Mouse (Mus musculus): ENCODE data around the gene Fgf4. TPM values are rescaled to one million over a fixed set of nuclear protein-coding genes. Genes with fewer than 3 reads are reported as not detected.

Fgf4 gene
- not detected in 2 replicates for polyA plus RNA-seq (2014; fragmentation: Nextera tagmentation; extraction: Ambion mirVana)

- no peak within 1 kb of the TSS for H3K9ac ChIP-seq (ENCODE audit: low read depth, low read length)
- no peaks in the 10 kb centered on the region for H3K9me3 ChIP-seq (ENCODE audit: control insufficient read depth, low read length)
- ATAC-seq (ENCODE audit: low FRiP score, low TSS enrichment) = no peak
- H3K36me3 ChIP-seq (ENCODE audit: control insufficient read depth, insufficient read depth, low read length) = no peaks in the 10 kb centered on the region
- no peak within 1 kb of the TSS for H3K4me2 ChIP-seq (replicated peaks; ENCODE audit: low read depth, low read length)
- H3K27me3 ChIP-seq (ENCODE audit: control insufficient read depth, insufficient read depth, low read length) = no peaks in the 10 kb centered on the region
- no peak within 1 kb of the TSS for H3K27ac ChIP-seq (ENCODE audit: low read depth, low read length)
- no peaks in the 10 kb centered on the region for H3K4me1 ChIP-seq (ENCODE audit: control insufficient read depth, insufficient read depth, low read length)
- H3K4me3 ChIP-seq (ENCODE audit: low read length) = no peak within 1 kb of the TSS
These were observed at the start of gene Fgf4 for GRCm38 (mm10) chr7:144847067-144847466. Gene Fgf4 (plus strand): TSS chr7:144847367.

DNA sequence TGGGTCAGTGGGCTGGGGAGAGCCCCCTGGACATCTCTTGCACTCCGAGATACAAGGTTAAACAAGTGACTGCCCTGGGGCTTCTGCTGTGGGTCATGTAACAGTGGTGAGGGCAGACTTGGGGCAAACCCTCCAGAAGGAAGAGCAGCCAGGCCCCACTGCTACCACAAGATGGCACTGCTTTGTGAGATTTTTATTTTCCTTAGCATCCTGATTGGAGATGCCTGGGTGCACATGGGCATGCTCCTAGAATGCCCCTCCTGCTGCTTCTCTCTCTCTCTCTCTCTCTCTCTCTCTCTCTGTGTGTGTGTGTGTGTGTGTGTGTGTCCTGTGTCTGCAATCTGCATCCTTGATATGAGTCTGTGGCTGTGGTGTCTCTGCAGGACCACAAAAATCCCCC lies 48.7 kb upstream of the Fgf4 start:
- Histone ChIP-seq H3K9ac (ENCODE audit: low read depth, low read length) (no peak overlapping the region), H3K9me3 (ENCODE audit: control insufficient read depth, low read length) (no peaks in the 10 kb centered on the region), H3K4me3 (ENCODE audit: low read length) (no peak overlapping the region), H3K36me3 (ENCODE audit: control insufficient read depth, insufficient read depth, low read length) (no peaks in the 10 kb centered on the region), H3K4me1 (ENCODE audit: control insufficient read depth, insufficient read depth, low read length) (0 out of 2 replicates have a peak, but pooled peaks cover 3% of the 10 kb centered on the region), H3K27me3 (ENCODE audit: control insufficient read depth, insufficient read depth, low read length) (no peaks in the 10 kb centered on the region), H3K27ac (ENCODE audit: low read depth, low read length) (no peak overlapping the region), H3K4me2 (replicated peaks; ENCODE audit: low read depth, low read length) (no peak overlapping the region)
- 44% methylated on average over 1 of the region's 1 CpGs for WGBS
- peak; percentile 61; the same call in 1 of the 2 replicates for ATAC-seq (ENCODE audit: low FRiP score, low TSS enrichment)

GRCm38 (mm10) chr7:144807036-144807435 lies 40.1 kb upstream of the Fgf4 start:
- no peaks in the 10 kb centered on the region for H3K36me3 ChIP-seq (ENCODE audit: control insufficient read depth, insufficient read depth, low read length)
- no peak for ATAC-seq (ENCODE audit: low FRiP score, low TSS enrichment)
- H3K9me3 ChIP-seq (ENCODE audit: control insufficient read depth, low read length) = no peaks in the 10 kb centered on the region
- no peak overlapping the region for H3K27ac ChIP-seq (ENCODE audit: low read depth, low read length)
- WGBS = 79% methylated on average over 4 of the region's 6 CpGs
- H3K27me3 ChIP-seq (ENCODE audit: control insufficient read depth, insufficient read depth, low read length) = no peaks in the 10 kb centered on the region
- H3K4me1 ChIP-seq (ENCODE audit: control insufficient read depth, insufficient read depth, low read length) = peaks cover 5% of the 10 kb centered on the region; the same call in 1 of the 2 replicates
- no peak overlapping the region for H3K9ac ChIP-seq (ENCODE audit: low read depth, low read length)
- H3K4me2 ChIP-seq (replicated peaks; ENCODE audit: low read depth, low read length) = no peak overlapping the region
- H3K4me3 ChIP-seq (ENCODE audit: low read length) = no peak overlapping the region

GRCm38 (mm10) chr7:144807976-144808577 lies 39.1 kb upstream of the Fgf4 start:
- Histone ChIP-seq H3K27me3 (ENCODE audit: control insufficient read depth, insufficient read depth, low read length) (no peaks in the 10 kb centered on the region), H3K4me3 (ENCODE audit: low read length) (no peak overlapping the region), H3K9me3 (ENCODE audit: control insufficient read depth, low read length) (no peaks in the 10 kb centered on the region), H3K4me2 (replicated peaks; ENCODE audit: low read depth, low read length) (no peak overlapping the region), H3K27ac (ENCODE audit: low read depth, low read length) (no peak overlapping the region), H3K4me1 (ENCODE audit: control insufficient read depth, insufficient read depth, low read length) (peaks cover 5% of the 10 kb centered on the region; the same call in 1 of the 2 replicates), H3K36me3 (ENCODE audit: control insufficient read depth, insufficient read depth, low read length) (no peaks in the 10 kb centered on the region), H3K9ac (ENCODE audit: low read depth, low read length) (no peak overlapping the region)
- ATAC-seq (ENCODE audit: low FRiP score, low TSS enrichment) = no peak
- WGBS = 78% methylated on average over 4 of the region's 4 CpGs

GRCm38 (mm10) chr7:144811521-144811920 lies 35.6 kb upstream of the Fgf4 start:
- Histone ChIP-seq H3K27me3 (ENCODE audit: control insufficient read depth, insufficient read depth, low read length) (no peaks in the 10 kb centered on the region), H3K36me3 (ENCODE audit: control insufficient read depth, insufficient read depth, low read length) (no peaks in the 10 kb centered on the region), H3K9ac (ENCODE audit: low read depth, low read length) (no peak overlapping the region), H3K4me3 (ENCODE audit: low read length) (no peak overlapping the region), H3K4me2 (replicated peaks; ENCODE audit: low read depth, low read length) (no peak overlapping the region), H3K4me1 (ENCODE audit: control insufficient read depth, insufficient read depth, low read length) (peaks cover 5% of the 10 kb centered on the region; the same call in 1 of the 2 replicates), H3K27ac (ENCODE audit: low read depth, low read length) (no peak overlapping the region), H3K9me3 (ENCODE audit: control insufficient read depth, low read length) (no peaks in the 10 kb centered on the region)
- 32% methylated on average over 4 of the region's 4 CpGs for WGBS
- no peak; the same call in 1 of the 2 replicates for ATAC-seq (ENCODE audit: low FRiP score, low TSS enrichment)

DNA sequence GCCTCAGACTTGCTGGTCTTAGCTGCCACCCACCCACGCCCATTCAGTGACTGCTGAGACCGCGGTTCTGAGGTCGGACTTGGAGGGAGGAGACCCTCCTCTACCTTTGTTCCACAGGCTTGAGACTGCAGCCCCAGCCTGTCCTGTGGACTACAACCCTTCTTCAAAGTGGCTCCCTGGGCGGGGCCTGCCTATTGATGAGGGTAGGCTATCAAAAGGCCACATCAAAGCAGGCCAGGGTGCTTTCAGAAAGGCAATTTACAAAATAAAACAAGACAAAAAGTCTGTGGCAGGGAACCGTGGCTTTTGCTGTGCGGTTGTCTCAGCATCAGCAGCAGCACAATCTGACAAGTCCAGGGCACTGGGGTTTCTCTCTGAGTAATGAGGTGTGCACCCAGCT lies 25.3 kb upstream of the Fgf4 start:
- Histone ChIP-seq H3K4me2 (replicated peaks; ENCODE audit: low read depth, low read length) (no peak overlapping the region), H3K9ac (ENCODE audit: low read depth, low read length) (no peak overlapping the region), H3K4me1 (ENCODE audit: control insufficient read depth, insufficient read depth, low read length) (no peaks in the 10 kb centered on the region), H3K27ac (ENCODE audit: low read depth, low read length) (no peak overlapping the region), H3K4me3 (ENCODE audit: low read length) (no peak overlapping the region), H3K9me3 (ENCODE audit: control insufficient read depth, low read length) (no peaks in the 10 kb centered on the region; the same call in 1 of the 2 replicates), H3K27me3 (ENCODE audit: control insufficient read depth, insufficient read depth, low read length) (no peaks in the 10 kb centered on the region), H3K36me3 (ENCODE audit: control insufficient read depth, insufficient read depth, low read length) (no peaks in the 10 kb centered on the region)
- WGBS = 18% methylated on average over 7 of the region's 7 CpGs
- ATAC-seq (ENCODE audit: low FRiP score, low TSS enrichment) = no peak

- H3K9ac ChIP-seq (ENCODE audit: low read depth, low read length) = no peak overlapping the region
- H3K9me3 ChIP-seq (ENCODE audit: control insufficient read depth, low read length) = no peaks in the 10 kb centered on the region
- H3K4me3 ChIP-seq (ENCODE audit: low read length) = no peak overlapping the region
- H3K36me3 ChIP-seq (ENCODE audit: control insufficient read depth, insufficient read depth, low read length) = no peaks in the 10 kb centered on the region
- no peak overlapping the region for H3K27ac ChIP-seq (ENCODE audit: low read depth, low read length)
- no peak for ATAC-seq (ENCODE audit: low FRiP score, low TSS enrichment)
- WGBS = 76% methylated on average over 2 of the region's 2 CpGs
- H3K27me3 ChIP-seq (ENCODE audit: control insufficient read depth, insufficient read depth, low read length) = no peaks in the 10 kb centered on the region
- H3K4me2 ChIP-seq (replicated peaks; ENCODE audit: low read depth, low read length) = no peak overlapping the region
- no peaks in the 10 kb centered on the region for H3K4me1 ChIP-seq (ENCODE audit: control insufficient read depth, insufficient read depth, low read length)
These were observed 23.2 kb upstream of the Fgf4 start for GRCm38 (mm10) chr7:144823988-144824387.

- Histone ChIP-seq H3K27ac (ENCODE audit: low read depth, low read length) (no peak overlapping the region), H3K4me3 (ENCODE audit: low read length) (no peak overlapping the region), H3K9me3 (ENCODE audit: control insufficient read depth, low read length) (no peaks in the 10 kb centered on the region), H3K27me3 (ENCODE audit: control insufficient read depth, insufficient read depth, low read length) (no peaks in the 10 kb centered on the region), H3K4me1 (ENCODE audit: control insufficient read depth, insufficient read depth, low read length) (no peaks in the 10 kb centered on the region), H3K4me2 (replicated peaks; ENCODE audit: low read depth, low read length) (no peak overlapping the region), H3K9ac (ENCODE audit: low read depth, low read length) (no peak overlapping the region), H3K36me3 (ENCODE audit: control insufficient read depth, insufficient read depth, low read length) (no peaks in the 10 kb centered on the region)
- WGBS = 44% methylated on average over 11 of the region's 11 CpGs
- ATAC-seq (ENCODE audit: low FRiP score, low TSS enrichment) = peak; percentile 68; the same call in 1 of the 2 replicates
These were observed 18.8 kb upstream of the Fgf4 start for GRCm38 (mm10) chr7:144828369-144828768.

DNA sequence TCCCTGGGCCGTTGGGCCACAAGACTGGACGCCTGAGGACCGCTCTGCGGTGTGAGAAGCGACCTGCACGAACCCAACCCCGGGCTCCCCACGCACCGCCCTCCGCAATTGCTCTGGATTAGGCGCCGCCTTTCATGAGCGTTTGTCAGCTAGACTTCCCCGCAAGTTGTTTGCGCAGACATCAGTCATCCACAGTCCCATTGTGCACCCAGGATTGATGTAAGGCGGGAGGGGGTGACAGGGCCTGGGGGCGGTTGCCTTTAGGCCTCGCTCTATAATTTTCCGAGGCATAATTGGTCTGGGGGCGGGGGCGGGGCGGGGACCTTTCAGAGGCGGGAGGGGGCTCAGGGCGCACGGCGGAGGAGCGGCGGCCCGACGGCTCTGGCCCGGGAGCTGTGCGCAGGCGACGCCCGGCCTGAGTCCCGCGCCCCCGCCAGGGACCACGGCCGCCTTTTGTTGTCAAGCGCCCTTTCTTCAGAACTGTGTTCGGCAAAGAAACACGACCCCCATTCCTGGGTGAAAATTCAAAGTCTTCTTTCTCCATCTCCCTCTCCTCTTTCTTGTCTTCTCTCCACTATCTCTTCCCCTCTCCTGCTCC lies 9.2 kb upstream of the Fgf4 start, which contains the start of gene Fgf3:
Fgf3 (plus strand) TSS at position 193 of the 598 bp plus-strand sequence.
- H3K9ac ChIP-seq (ENCODE audit: low read depth, low read length) = peak within 1 kb of the TSS; percentile 40
- peak within 1 kb of the TSS; percentile 44 for H3K4me3 ChIP-seq (ENCODE audit: low read length)
- no peaks in the 10 kb centered on the region for H3K36me3 ChIP-seq (ENCODE audit: control insufficient read depth, insufficient read depth, low read length)
- WGBS = 2% methylated on average over 41 of the region's 43 CpGs
- H3K27ac ChIP-seq (ENCODE audit: low read depth, low read length) = no peak within 1 kb of the TSS
- H3K4me2 ChIP-seq (replicated peaks; ENCODE audit: low read depth, low read length) = peak within 1 kb of the TSS; percentile 69
- no peak for ATAC-seq (ENCODE audit: low FRiP score, low TSS enrichment)
- H3K4me1 ChIP-seq (ENCODE audit: control insufficient read depth, insufficient read depth, low read length) = peaks cover 11% of the 10 kb centered on the region
- peaks cover 60% of the 10 kb centered on the region for H3K27me3 ChIP-seq (ENCODE audit: control insufficient read depth, insufficient read depth, low read length)
- H3K9me3 ChIP-seq (ENCODE audit: control insufficient read depth, low read length) = no peaks in the 10 kb centered on the region
